Mouse (Mus musculus) gastrocnemius, adult 2 months (tissue): ENCODE measurements at regions not wholly inside any gene's neighbourhood (a gene's known extent, or its start where the extent isn't known, plus 50 kb on each side); places are given as distances from the start of the nearest gene placed in this dataset.

Experiments used
- DNase-seq: peaks from one replicate; pipeline ENCODE4 v3.0.0; 2022
- H3K27ac ChIP-seq: fragments of 200-600 bp; 2 replicates; pipeline ENCODE4 v1.8.1; 2022; ENCODE audit warnings: mild to moderate bottlenecking
- H3K4me3 ChIP-seq: fragments of 200-600 bp; 2 replicates; pipeline ENCODE4 v1.8.1; 2022; ENCODE audit warnings: mild to moderate bottlenecking, moderate library complexity
- CTCF ChIP-seq: fragments of 200-600 bp; IDR thresholded peaks from 2 replicates; pipeline ENCODE4 v1.8.1; 2022; ENCODE audit warnings: antibody characterized with exemption, mild to moderate bottlenecking, moderate library complexity
- intact Hi-C: fragments of 180-260 bp; cut with DNase I; formaldehyde crosslinking; loops from one replicate; pipeline ENCODE4 v1.15.1; 2025

- intact Hi-C loops: no loop called here
- no peak overlapping the region for H3K4me3 ChIP-seq
- no peak for DNase-seq
- H3K27ac ChIP-seq: no peak overlapping the region
- no peak for TF ChIP-seq CTCF
These were observed 961.4 kb downstream of the Mat2b start for GRCm38 (mm10) chr11:39733434-39734076.

- Histone ChIP-seq H3K27ac (no peak overlapping the region), H3K4me3 (no peak overlapping the region)
- no peak for TF ChIP-seq CTCF
- DNase-seq: no peak
- intact Hi-C loops: no loop called here
These were observed 971.4 kb downstream of the Mat2b start for GRCm38 (mm10) chr11:39723621-39724020.

GRCm38 (mm10) chr11:39678521-39678920 is 1016.5 kb downstream of the Mat2b start:
- intact Hi-C loops: no loop called here
- Histone ChIP-seq H3K27ac (no peak overlapping the region), H3K4me3 (no peak overlapping the region)
- no peak for TF ChIP-seq CTCF
- no peak for DNase-seq

DNA sequence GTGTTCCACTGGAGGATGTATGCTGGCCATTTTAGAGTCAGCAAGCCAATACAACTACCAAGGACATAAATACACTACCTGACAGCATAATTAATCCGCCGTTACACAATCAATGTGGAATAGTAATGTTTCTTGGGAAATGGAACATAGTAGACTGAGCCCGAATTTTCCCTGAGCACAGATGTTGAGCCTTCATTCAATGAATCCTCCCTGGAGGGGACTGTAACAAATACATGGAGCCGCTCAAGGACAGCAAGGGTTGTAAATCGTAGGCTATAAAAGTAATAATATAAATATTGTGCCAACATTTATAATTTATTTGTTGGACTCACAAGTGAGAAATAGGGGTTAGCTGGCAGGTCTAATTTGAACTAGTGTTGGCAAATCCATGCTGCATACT is 1041.4 kb downstream of the Mat2b start:
- DNase-seq: no peak
- H3K4me3 ChIP-seq: no peak overlapping the region
- H3K27ac ChIP-seq: no peak overlapping the region
- intact Hi-C loops: no loop called here
- no peak for TF ChIP-seq CTCF

DNA sequence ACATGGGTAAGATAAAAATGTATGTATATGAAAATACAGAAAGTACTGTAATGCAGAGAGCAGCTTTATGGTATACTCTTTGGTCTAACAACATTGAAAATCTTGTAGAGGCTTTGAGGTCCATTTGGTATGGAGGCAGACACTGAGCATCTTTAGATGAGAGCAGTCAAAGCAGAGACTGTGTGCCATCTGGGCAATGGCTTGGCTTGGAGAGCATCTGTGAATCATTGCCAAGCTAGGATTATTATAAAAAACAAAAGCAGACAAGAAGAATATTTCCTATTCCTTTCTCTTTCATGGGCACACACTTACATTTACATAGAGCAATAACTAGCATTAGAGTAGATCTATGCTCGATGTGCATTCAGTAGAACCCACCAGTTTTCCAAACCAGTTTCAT is 1075.6 kb downstream of the Mat2b start:
- H3K4me3 ChIP-seq: no peak overlapping the region
- intact Hi-C loops: no loop called here
- no peak overlapping the region for H3K27ac ChIP-seq
- no peak for DNase-seq
- no peak for TF ChIP-seq CTCF

DNA sequence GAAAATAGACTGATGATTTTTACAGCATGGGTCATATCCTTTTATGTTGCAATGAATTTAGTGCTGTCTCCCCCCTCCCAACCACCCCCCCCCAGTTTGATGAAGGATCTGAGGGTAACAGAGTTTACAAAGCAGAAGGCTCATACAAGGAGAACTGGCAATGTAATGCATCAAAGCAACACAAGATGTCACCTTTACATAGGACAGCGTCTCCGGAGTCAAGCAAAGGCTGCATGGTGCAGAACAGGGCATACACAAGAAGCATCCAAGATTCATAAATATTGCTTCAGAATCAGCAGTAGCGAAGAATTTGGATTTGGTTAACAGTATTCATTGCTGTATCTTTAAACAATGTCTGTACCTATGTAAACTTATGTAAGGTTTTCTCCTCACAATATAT is 1079.2 kb downstream of the Mat2b start:
- TF ChIP-seq CTCF: no peak
- no peak overlapping the region for H3K4me3 ChIP-seq
- DNase-seq: no peak
- H3K27ac ChIP-seq: no peak overlapping the region
- intact Hi-C loops: no loop called here

DNA sequence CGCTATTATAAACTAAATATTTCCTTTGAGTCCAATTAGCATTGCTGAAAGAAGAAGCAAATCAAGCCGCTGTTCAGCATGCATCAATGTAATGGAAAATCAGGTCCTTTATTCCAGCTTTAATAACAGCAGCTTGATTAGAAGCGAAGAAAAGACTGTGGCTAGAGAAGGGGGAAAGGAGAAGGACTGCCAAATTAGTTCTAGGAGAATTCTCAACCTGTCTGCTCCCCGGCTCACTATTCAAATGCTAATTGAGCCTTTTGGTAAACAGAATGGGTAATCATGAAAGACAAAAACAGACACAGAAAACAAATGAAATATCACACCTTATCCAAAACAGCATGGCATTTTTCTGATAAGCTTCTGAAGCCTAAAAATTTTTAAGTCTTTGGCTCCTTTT is 1098.5 kb downstream of the Mat2b start:
- no peak for DNase-seq
- Histone ChIP-seq H3K4me3 (no peak overlapping the region), H3K27ac (no peak overlapping the region)
- no peak for TF ChIP-seq CTCF
- intact Hi-C loops: no loop called here

- Histone ChIP-seq H3K27ac (no peak overlapping the region), H3K4me3 (peak overlapping the region; percentile 43)
- DNase-seq: peak; percentile 20
- peak; percentile 60 for TF ChIP-seq CTCF
- intact Hi-C loops: no loop called here
These were observed 1106.2 kb downstream of the Mat2b start for GRCm38 (mm10) chr11:39588641-39589385.

DNA sequence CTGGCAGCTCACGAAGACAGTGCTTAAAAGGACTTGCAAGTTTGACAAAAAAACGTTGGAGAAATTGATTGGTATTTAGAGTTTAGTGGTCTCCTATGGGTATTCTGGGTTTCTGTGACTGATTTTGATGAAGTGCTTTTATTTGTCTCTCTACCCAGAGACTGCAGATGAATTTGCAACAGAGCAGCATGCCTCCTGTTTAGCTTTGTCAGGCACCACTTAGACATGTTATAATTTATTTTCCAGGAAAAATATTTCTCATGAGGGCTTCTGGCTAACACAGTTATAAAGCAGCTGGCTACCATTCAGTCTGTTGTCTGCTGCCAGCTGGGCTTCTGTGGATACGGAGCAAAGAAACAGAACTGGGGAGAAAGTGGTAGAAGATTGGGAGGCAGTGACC is 1136.7 kb downstream of the Mat2b start:
- Histone ChIP-seq H3K27ac (no peak overlapping the region), H3K4me3 (no peak overlapping the region)
- intact Hi-C loops: no loop called here
- no peak for DNase-seq
- TF ChIP-seq CTCF: no peak

DNA sequence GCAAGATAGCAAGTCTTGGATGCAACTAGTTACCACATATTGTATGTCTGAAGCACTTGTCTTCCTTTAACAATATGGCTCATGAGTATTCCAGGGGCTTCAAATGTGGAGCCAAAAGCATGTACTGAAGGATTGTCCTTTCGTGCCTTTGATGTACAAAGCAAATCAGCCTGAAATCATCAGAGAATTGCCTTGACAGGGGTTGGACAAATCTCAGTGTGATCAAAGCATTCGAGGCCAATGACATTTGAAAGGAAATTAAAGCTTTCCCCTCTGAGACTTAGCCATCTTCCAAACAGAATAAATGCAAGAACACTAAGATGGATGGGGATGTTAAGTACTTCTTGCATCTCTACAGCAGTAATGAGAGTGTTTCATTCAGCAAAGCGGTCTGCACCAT is 1144.9 kb downstream of the Mat2b start:
- Histone ChIP-seq H3K4me3 (no peak overlapping the region), H3K27ac (no peak overlapping the region)
- no peak for TF ChIP-seq CTCF
- DNase-seq: no peak
- intact Hi-C loops: no loop called here

GRCm38 (mm10) chr11:39524866-39525649 is 1169.9 kb downstream of the Mat2b start:
- no peak overlapping the region for H3K4me3 ChIP-seq
- no peak for DNase-seq
- no peak overlapping the region for H3K27ac ChIP-seq
- no peak for TF ChIP-seq CTCF
- intact Hi-C loops: no loop called here

DNA sequence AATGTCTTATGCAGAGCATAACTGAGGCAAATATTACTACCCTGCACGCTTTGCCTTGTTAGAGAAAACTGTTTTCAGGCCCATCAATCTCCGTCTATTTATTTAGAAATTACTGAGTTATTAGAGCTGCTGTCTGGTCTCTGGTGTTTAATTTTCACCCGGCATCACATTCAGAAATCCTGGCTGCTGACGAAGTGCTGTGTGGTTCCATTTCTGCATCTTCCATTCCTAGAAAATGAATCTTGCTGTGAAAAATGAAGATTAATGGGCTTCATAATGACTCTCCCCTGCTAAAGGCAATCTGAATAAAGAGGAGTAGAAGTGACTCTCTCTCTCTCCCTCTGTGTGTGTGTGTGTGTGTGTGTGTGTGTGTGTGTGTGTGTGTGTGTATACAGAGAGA is 1199.8 kb downstream of the Mat2b start:
- no peak for DNase-seq
- no peak for TF ChIP-seq CTCF
- Histone ChIP-seq H3K4me3 (no peak overlapping the region), H3K27ac (no peak overlapping the region)
- intact Hi-C loops: no loop called here

DNA sequence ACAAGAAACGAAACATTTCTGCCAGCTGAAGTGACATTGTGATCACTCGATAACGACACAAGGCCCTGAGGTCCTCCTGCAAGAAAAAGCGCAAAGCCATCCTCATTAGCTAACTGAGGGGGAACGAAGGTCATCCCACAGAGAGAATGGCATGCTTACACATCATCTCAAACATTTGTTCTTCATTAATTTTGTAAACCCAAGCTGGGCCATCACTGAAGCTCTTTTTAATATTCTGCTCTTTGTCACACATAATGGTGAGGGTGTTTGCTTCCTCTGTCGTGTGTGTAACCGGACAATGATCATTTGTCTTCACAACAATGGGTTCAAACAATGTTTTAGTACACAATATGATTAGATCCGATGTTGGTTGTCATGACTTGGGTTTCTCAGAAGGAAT is 1217.9 kb downstream of the Mat2b start:
- TF ChIP-seq CTCF: no peak
- intact Hi-C loops: no loop called here
- H3K4me3 ChIP-seq: no peak overlapping the region
- no peak for DNase-seq
- no peak overlapping the region for H3K27ac ChIP-seq
